Mouse (Mus musculus): ENCODE measurements at regions not wholly inside any gene's neighbourhood (a gene's known extent, or its start where the extent isn't known, plus 50 kb on each side); places are given as distances from the start of the nearest gene placed in this dataset.

- TF ChIP-seq CTCF (IDR thresholded peaks at IDR 0.05; ENCODE audit: control insufficient read depth, insufficient read depth, insufficient read length) (no peak), MYOD1 (IDR thresholded peaks at IDR 0.05; ENCODE audit: control insufficient read depth, insufficient read length, low read depth) (no peak), FOSL1 (IDR thresholded peaks at IDR 0.05; ENCODE audit: insufficient read depth, low read length, poor library complexity, severe bottlenecking) (no peak), USF1 (IDR thresholded peaks at IDR 0.05; ENCODE audit: low read depth) (no peak), MAX (IDR thresholded peaks at IDR 0.05) (no peak), CEBPB (IDR thresholded peaks at IDR 0.05; ENCODE audit: low read depth) (no peak)
Measured at GRCm38 (mm10) chr13:111323206-111323605, 68.4 kb downstream of the Actbl2 start.
